Mouse (Mus musculus): ENCODE measurements at regions not wholly inside any gene's neighbourhood (a gene's known extent, or its start where the extent isn't known, plus 50 kb on each side); places are given as distances from the start of the nearest gene placed in this dataset.

- Histone ChIP-seq H3K4me1 (ENCODE audit: control insufficient read depth, insufficient read depth, insufficient read length) (no peaks in the 10 kb centered on the region), H3K4me3 (ENCODE audit: extremely low read depth, insufficient read depth, insufficient read length) (no peak overlapping the region), H3K27ac (ENCODE audit: insufficient read depth, low read length) (no peak overlapping the region), H3K27me3 (ENCODE audit: control insufficient read depth, insufficient read depth, low read length) (no peaks in the 10 kb centered on the region), H3K36me3 (ENCODE audit: control insufficient read depth, insufficient read depth, low read length) (no peaks in the 10 kb centered on the region)
- DNase-seq (ENCODE audit: low read depth in 1 of 2, low spot score in 2 of 2): no peak
- TF ChIP-seq POLR2A (IDR thresholded peaks at IDR 0.05; ENCODE audit: low read depth, low read length) (no peak), CTCF (IDR thresholded peaks at IDR 0.05; ENCODE audit: extremely low read depth, insufficient read depth, insufficient read length, insufficient replicate concordance) (no peak)
- 39% methylated on average over 2 of the region's 2 CpGs for WGBS
Observed at GRCm38 (mm10) chr17:18715501-18715900, 142.6 kb downstream of the Vmn2r96 start.

- TF ChIP-seq POLR2A (IDR thresholded peaks at IDR 0.05; ENCODE audit: low read depth, low read length): no peak
- TF ChIP-seq CTCF (IDR thresholded peaks at IDR 0.05; ENCODE audit: extremely low read depth, insufficient read depth, insufficient read length, insufficient replicate concordance): no peak
- no peak for DNase-seq (ENCODE audit: low read depth in 1 of 2, low spot score in 2 of 2)
- H3K4me3 ChIP-seq (ENCODE audit: extremely low read depth, insufficient read depth, insufficient read length): no peak overlapping the region
- no peaks in the 10 kb centered on the region for H3K27me3 ChIP-seq (ENCODE audit: control insufficient read depth, insufficient read depth, low read length)
- no peaks in the 10 kb centered on the region for H3K36me3 ChIP-seq (ENCODE audit: control insufficient read depth, insufficient read depth, low read length)
- 78% methylated on average over 2 of the region's 2 CpGs for WGBS
- H3K27ac ChIP-seq (ENCODE audit: insufficient read depth, low read length): no peak overlapping the region
- H3K4me1 ChIP-seq (ENCODE audit: control insufficient read depth, insufficient read depth, insufficient read length): no peaks in the 10 kb centered on the region
Observed at GRCm38 (mm10) chr17:18718275-18718674, 145.3 kb downstream of the Vmn2r96 start.

- no peaks in the 10 kb centered on the region for H3K4me1 ChIP-seq (ENCODE audit: control insufficient read depth, insufficient read depth, insufficient read length)
- H3K36me3 ChIP-seq (ENCODE audit: control insufficient read depth, insufficient read depth, low read length): no peaks in the 10 kb centered on the region
- TF ChIP-seq POLR2A (IDR thresholded peaks at IDR 0.05; ENCODE audit: low read depth, low read length): no peak
- no peak for TF ChIP-seq CTCF (IDR thresholded peaks at IDR 0.05; ENCODE audit: extremely low read depth, insufficient read depth, insufficient read length, insufficient replicate concordance)
Observed at GRCm38 (mm10) chr17:18719795-18720194, 146.8 kb downstream of the Vmn2r96 start.

More at GRCm38 (mm10) chr17:18719795-18720194, 146.8 kb downstream of the Vmn2r96 start:
- DNase-seq (ENCODE audit: low read depth in 1 of 2, low spot score in 2 of 2): no peak
- H3K27ac ChIP-seq (ENCODE audit: insufficient read depth, low read length): peak overlapping the region; percentile 14; the same call in 1 of the 2 replicates
- H3K27me3 ChIP-seq (ENCODE audit: control insufficient read depth, insufficient read depth, low read length): no peaks in the 10 kb centered on the region
- no peak overlapping the region for H3K4me3 ChIP-seq (ENCODE audit: extremely low read depth, insufficient read depth, insufficient read length)
